Mouse (Mus musculus): Measurements from ENCODE around the gene Kdm4b. TPM values are rescaled to one million over a fixed set of nuclear protein-coding genes. Genes with fewer than 3 reads are reported as not detected.

Kdm4b gene
- polyA plus RNA-seq, 1 experiment from 2014 or later = 43.2 TPM

GRCm38 (mm10) chr17:56379281-56379834 lies 53.5 kb downstream of the Kdm4b start:
- no peak for ATAC-seq (ENCODE audit: low FRiP score, low read depth)
- H3K9ac ChIP-seq = peak overlapping the region; percentile 35; the same call in 1 of the 2 replicates
- H3K4me2 ChIP-seq (replicated peaks) = no peak overlapping the region
- H3K9me3 ChIP-seq = no peaks in the 10 kb centered on the region
- no peak overlapping the region for H3K27ac ChIP-seq
- H3K36me3 ChIP-seq = peaks cover 96% of the 10 kb centered on the region
- H3K4me3 ChIP-seq = no peak overlapping the region
- H3K27me3 ChIP-seq = no peaks in the 10 kb centered on the region
- no peaks in the 10 kb centered on the region for H3K4me1 ChIP-seq
- WGBS = 67% methylated on average over 6 of the region's 6 CpGs

DNA sequence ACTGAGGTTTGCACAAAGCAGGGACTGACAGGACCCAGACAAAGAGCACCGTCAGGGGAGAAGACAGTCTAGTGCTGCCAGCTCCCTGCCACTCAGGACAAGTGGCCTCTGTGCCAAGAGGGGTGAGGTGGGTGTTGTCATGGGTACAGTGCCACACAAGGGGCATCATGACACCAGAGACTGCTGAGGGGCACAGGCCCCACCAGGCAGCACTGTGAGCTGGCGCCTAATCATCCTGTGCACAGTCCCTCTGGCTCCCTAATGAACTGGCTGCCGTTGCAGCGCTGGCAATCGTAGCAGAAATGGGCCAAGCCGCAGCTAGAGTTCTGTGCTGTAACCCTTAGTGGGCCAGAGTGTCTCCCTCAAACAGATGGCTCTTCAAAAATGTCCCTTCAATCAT lies 54.4 kb downstream of the Kdm4b start:
- Histone ChIP-seq H3K27me3 (no peaks in the 10 kb centered on the region), H3K27ac (no peak overlapping the region), H3K9ac (no peak overlapping the region), H3K9me3 (no peaks in the 10 kb centered on the region), H3K4me2 (replicated peaks) (no peak overlapping the region), H3K4me3 (no peak overlapping the region), H3K36me3 (peaks cover 96% of the 10 kb centered on the region), H3K4me1 (no peaks in the 10 kb centered on the region)
- 81% methylated on average over 6 of the region's 6 CpGs for WGBS
- ATAC-seq (ENCODE audit: low FRiP score, low read depth) = no peak

- ATAC-seq (ENCODE audit: low FRiP score, low read depth) = no peak
- Histone ChIP-seq H3K4me2 (replicated peaks) (no peak overlapping the region), H3K36me3 (peaks cover 96% of the 10 kb centered on the region), H3K9me3 (no peaks in the 10 kb centered on the region), H3K4me3 (no peak overlapping the region), H3K9ac (no peak overlapping the region), H3K27me3 (no peaks in the 10 kb centered on the region), H3K27ac (no peak overlapping the region), H3K4me1 (no peaks in the 10 kb centered on the region)
- 80% methylated on average over 5 of the region's 5 CpGs for WGBS
Measured at GRCm38 (mm10) chr17:56381183-56381582, 55.3 kb downstream of the Kdm4b start.

DNA sequence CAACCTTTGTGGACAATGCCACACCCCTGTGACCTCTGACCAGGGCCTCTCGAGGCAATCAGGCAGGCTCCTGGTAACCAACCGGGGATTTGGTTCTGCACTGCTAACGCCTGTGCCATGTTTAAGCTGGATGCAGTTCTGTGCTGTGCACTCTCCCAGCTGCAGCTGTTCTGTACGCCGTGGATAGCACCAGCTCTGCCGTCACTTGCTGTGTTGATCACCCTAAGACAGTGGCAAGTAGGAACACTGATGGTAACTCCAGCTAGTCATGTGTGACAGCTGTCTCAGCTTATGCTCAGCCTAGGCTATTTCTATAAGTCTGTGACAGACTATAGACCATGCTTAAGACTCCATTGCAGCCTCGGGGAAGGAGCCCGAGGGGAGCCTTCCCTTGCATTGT lies 57.1 kb downstream of the Kdm4b start:
- Histone ChIP-seq H3K27me3 (no peaks in the 10 kb centered on the region), H3K9me3 (no peaks in the 10 kb centered on the region), H3K9ac (no peak overlapping the region), H3K4me3 (no peak overlapping the region), H3K4me2 (replicated peaks) (no peak overlapping the region), H3K4me1 (no peaks in the 10 kb centered on the region), H3K27ac (no peak overlapping the region), H3K36me3 (peaks cover 95% of the 10 kb centered on the region)
- ATAC-seq (ENCODE audit: low FRiP score, low read depth) = no peak
- WGBS = 65% methylated on average over 8 of the region's 8 CpGs

GRCm38 (mm10) chr17:56384903-56385302 lies 59.0 kb downstream of the Kdm4b start:
- Histone ChIP-seq H3K27me3 (no peaks in the 10 kb centered on the region), H3K9ac (no peak overlapping the region), H3K4me2 (replicated peaks) (no peak overlapping the region), H3K9me3 (no peaks in the 10 kb centered on the region), H3K27ac (no peak overlapping the region), H3K4me3 (no peak overlapping the region), H3K4me1 (no peaks in the 10 kb centered on the region), H3K36me3 (peaks cover 95% of the 10 kb centered on the region)
- 83% methylated on average over 6 of the region's 6 CpGs for WGBS
- no peak for ATAC-seq (ENCODE audit: low FRiP score, low read depth)

DNA sequence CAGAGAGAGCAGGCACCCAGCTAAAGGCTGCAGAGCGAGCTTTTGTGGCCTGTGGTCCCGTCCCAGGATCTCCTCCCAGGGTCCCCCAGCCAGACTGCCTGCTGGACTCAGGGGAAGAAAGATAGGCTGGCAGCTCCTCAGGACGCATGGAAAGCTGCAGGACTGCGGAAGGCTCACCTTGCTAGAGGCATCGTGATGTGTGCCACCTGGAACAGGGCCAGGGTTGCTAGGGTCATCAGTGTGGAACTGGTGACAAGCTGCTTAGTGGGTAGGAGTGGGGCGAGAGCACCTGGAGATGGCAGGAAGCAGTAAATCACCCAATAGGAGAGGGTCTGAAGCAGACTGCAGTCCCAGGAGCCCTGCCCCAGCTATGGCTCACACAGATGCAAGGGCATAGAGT lies 61.8 kb downstream of the Kdm4b start:
- H3K4me3 ChIP-seq = no peak overlapping the region
- no peaks in the 10 kb centered on the region for H3K4me1 ChIP-seq
- H3K27ac ChIP-seq = no peak overlapping the region
- 83% methylated on average over 6 of the region's 6 CpGs for WGBS
- no peak for ATAC-seq (ENCODE audit: low FRiP score, low read depth)
- H3K9ac ChIP-seq = no peak overlapping the region
- H3K27me3 ChIP-seq = no peaks in the 10 kb centered on the region
- no peak overlapping the region for H3K4me2 ChIP-seq (replicated peaks)
- peaks cover 95% of the 10 kb centered on the region for H3K36me3 ChIP-seq
- no peaks in the 10 kb centered on the region for H3K9me3 ChIP-seq

DNA sequence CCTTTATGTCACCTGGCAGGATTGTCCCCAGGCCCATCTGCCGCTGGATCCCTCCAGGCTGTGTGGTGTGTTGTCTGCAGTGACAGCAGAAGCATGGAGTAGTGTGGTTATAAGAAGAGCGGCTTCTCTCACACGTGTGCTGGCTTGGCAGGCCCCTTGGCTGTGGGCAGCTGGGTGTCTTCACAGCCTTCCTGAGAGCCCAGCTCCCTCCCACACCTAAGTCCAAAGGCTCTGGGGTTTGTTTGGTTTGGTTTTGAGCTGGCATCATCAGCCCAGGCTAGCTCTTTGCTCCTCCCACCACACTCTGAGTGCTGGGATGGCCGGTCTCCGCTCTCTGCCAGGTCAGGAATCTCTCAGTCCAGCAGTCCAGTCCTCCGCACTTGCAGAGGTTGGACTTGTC lies 67.4 kb downstream of the Kdm4b start:
- Histone ChIP-seq H3K4me3 (no peak overlapping the region), H3K4me2 (replicated peaks) (no peak overlapping the region), H3K9me3 (no peaks in the 10 kb centered on the region), H3K9ac (no peak overlapping the region), H3K27me3 (no peaks in the 10 kb centered on the region), H3K27ac (no peak overlapping the region), H3K4me1 (no peaks in the 10 kb centered on the region), H3K36me3 (peaks cover 100% of the 10 kb centered on the region)
- 84% methylated on average over 6 of the region's 6 CpGs for WGBS
- no peak for ATAC-seq (ENCODE audit: low FRiP score, low read depth)

DNA sequence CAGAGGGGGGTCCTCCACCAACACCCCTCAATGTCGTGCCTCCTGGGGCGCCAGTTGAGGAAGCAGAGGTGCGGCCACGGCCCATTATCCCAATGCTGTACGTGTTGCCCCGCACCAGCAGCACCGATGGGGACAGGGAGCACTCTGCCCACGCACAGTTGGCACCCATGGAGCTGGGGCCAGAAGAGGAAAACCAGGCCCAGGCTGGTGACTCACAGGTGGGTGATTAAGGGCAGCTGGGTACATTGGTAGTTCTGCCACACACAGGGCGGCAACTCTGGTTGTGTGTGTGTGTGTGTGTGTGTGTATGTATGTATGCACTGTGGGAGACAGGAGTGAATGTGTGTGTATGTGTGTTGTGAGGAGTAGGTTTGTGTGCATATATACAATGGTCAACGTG lies 68.0 kb downstream of the Kdm4b start:
- H3K9ac ChIP-seq = no peak overlapping the region
- peaks cover 100% of the 10 kb centered on the region for H3K36me3 ChIP-seq
- H3K27me3 ChIP-seq = no peaks in the 10 kb centered on the region
- no peaks in the 10 kb centered on the region for H3K4me1 ChIP-seq
- no peak for ATAC-seq (ENCODE audit: low FRiP score, low read depth)
- H3K9me3 ChIP-seq = no peaks in the 10 kb centered on the region
- H3K4me3 ChIP-seq = no peak overlapping the region
- no peak overlapping the region for H3K27ac ChIP-seq
- 92% methylated on average over 10 of the region's 10 CpGs for WGBS
- H3K4me2 ChIP-seq (replicated peaks) = no peak overlapping the region

GRCm38 (mm10) chr17:56396051-56396450 lies 70.2 kb downstream of the Kdm4b start:
- Histone ChIP-seq H3K36me3 (peaks cover 100% of the 10 kb centered on the region), H3K4me3 (no peak overlapping the region), H3K9ac (no peak overlapping the region), H3K27me3 (no peaks in the 10 kb centered on the region), H3K4me2 (replicated peaks) (no peak overlapping the region), H3K4me1 (no peaks in the 10 kb centered on the region), H3K9me3 (no peaks in the 10 kb centered on the region), H3K27ac (no peak overlapping the region)
- no peak for ATAC-seq (ENCODE audit: low FRiP score, low read depth)
- 92% methylated on average over 6 of the region's 6 CpGs for WGBS

DNA sequence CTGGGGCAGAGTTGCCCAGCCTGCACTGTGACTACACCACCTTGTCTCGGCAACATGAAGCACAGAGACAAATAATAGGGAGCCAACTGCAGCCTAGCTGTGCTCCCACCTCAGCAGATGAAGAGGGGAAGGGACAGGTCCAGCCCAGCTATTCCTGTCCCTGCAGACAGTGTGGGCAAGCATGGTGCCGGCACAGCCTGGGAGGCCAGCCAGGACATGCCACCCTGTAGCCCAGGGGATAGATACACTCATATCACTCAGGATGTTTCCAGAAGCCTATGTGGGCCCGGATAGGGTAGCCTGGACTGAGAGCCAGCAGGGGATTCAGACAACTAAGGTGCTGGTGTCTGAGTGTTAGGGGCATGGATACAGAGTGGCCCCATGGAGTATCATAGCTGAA lies 74.4 kb downstream of the Kdm4b start:
- H3K27me3 ChIP-seq = no peaks in the 10 kb centered on the region
- H3K4me2 ChIP-seq (replicated peaks) = no peak overlapping the region
- WGBS = 79% methylated on average over 3 of the region's 3 CpGs
- no peak overlapping the region for H3K4me3 ChIP-seq
- no peak for ATAC-seq (ENCODE audit: low FRiP score, low read depth)
- no peaks in the 10 kb centered on the region for H3K4me1 ChIP-seq
- peaks cover 100% of the 10 kb centered on the region for H3K36me3 ChIP-seq
- no peak overlapping the region for H3K27ac ChIP-seq
- no peaks in the 10 kb centered on the region for H3K9me3 ChIP-seq
- H3K9ac ChIP-seq = no peak overlapping the region

- Histone ChIP-seq H3K9me3 (no peaks in the 10 kb centered on the region), H3K4me2 (replicated peaks) (no peak overlapping the region), H3K27me3 (no peaks in the 10 kb centered on the region), H3K27ac (no peak overlapping the region), H3K4me1 (no peaks in the 10 kb centered on the region), H3K4me3 (no peak overlapping the region), H3K36me3 (peaks cover 93% of the 10 kb centered on the region), H3K9ac (no peak overlapping the region)
- 95% methylated on average over 4 of the region's 4 CpGs for WGBS
- no peak for ATAC-seq (ENCODE audit: low FRiP score, low read depth)
Measured at GRCm38 (mm10) chr17:56401051-56401521, 75.2 kb downstream of the Kdm4b start.

DNA sequence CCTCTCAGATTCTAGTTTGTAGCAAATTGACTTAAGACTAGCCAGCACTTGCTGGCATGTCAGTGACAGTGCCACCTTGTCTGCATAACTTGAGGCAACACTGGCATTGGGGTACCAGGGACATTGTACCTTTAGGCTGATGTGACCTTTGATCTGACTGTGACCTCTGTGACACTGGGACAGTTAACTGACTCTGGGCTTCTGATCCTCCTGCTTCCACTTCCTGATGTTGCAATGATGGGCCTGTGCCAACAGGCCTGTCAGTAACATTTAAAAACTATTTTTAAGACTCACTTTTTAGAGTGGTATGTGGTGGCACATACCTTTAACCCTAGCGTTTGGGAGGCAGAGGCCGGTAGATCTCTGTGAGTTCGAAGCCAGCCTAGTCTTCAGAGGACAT lies 79.5 kb downstream of the Kdm4b start:
- no peak for ATAC-seq (ENCODE audit: low FRiP score, low read depth)
- H3K27ac ChIP-seq = no peak overlapping the region
- H3K4me3 ChIP-seq = no peak overlapping the region
- H3K9ac ChIP-seq = no peak overlapping the region
- H3K27me3 ChIP-seq = no peaks in the 10 kb centered on the region
- H3K4me2 ChIP-seq (replicated peaks) = no peak overlapping the region
- H3K9me3 ChIP-seq = no peaks in the 10 kb centered on the region
- H3K36me3 ChIP-seq = peaks cover 56% of the 10 kb centered on the region
- WGBS = 90% methylated on average over 3 of the region's 3 CpGs
- peaks cover 23% of the 10 kb centered on the region for H3K4me1 ChIP-seq

Measured in limb, embryonic 13.5 days (tissue).